Mouse (Mus musculus) CH12.LX (cell line): ENCODE data around the gene Clk1.

Experiments used
- CTCF ChIP-seq, 2 experiments: IDR thresholded peaks in 1 of 2; conservative IDR thresholded peaks in 1 of 2; 2 replicates each; pipeline ENCODE4 v1.5.1; 2011 to 2012; ENCODE audit warnings: low read depth in 2 of 2, low read length in 2 of 2, improper control_type of control experiment in 1 of 2, inconsistent platforms in 1 of 2, mild to moderate bottlenecking in 1 of 2, moderate library complexity in 1 of 2
- HCFC1 ChIP-seq: IDR thresholded peaks from 2 replicates; pipeline ENCODE4 v1.6.1; 2012; ENCODE audit warnings: low read depth, mild to moderate bottlenecking, inconsistent platforms, low read length, improper control_type of control experiment
- KAT2A ChIP-seq: IDR thresholded peaks from 2 replicates; pipeline ENCODE4 v1.6.1; 2012; ENCODE audit warnings: low read length, improper control_type of control experiment, inconsistent platforms; ENCODE audit not compliant: insufficient replicate concordance
- MAZ ChIP-seq: IDR thresholded peaks from 2 replicates; pipeline ENCODE4 v1.6.1; 2012; ENCODE audit warnings: low read depth, mild to moderate bottlenecking, inconsistent platforms, low read length, improper control_type of control experiment, moderate library complexity

- TF ChIP-seq CTCF (conservative IDR thresholded peaks at IDR 0.05 in 1 of 2, IDR thresholded peaks at IDR 0.05 in 1 of 2; ENCODE audit: low read depth in 2 of 2, low read length in 2 of 2) (no peak), KAT2A (no peak), HCFC1 (no peak), MAZ (no peak)
Measured at GRCm38 (mm10) chr1:58391421-58392267, 32.2 kb downstream of the Clk1 start.
